Mouse (Mus musculus): ENCODE measurements at regions not wholly inside any gene's neighbourhood (a gene's known extent, or its start where the extent isn't known, plus 50 kb on each side); places are given as distances from the start of the nearest gene placed in this dataset.

GRCm38 (mm10) chr13:44243211-44243610 is 458.6 kb downstream of the Cd83 start:
- no peak for DNase-seq (ENCODE audit: low spot score)

- no peak for DNase-seq (ENCODE audit: low spot score)
These were observed 462.2 kb downstream of the Cd83 start for GRCm38 (mm10) chr13:44246714-44247251.

- no peak for DNase-seq (ENCODE audit: low spot score)
These were observed 463.3 kb downstream of the Cd83 start for GRCm38 (mm10) chr13:44247861-44248260.

- DNase-seq (ENCODE audit: low spot score), result no peak
These were observed 463.8 kb downstream of the Cd83 start for GRCm38 (mm10) chr13:44248401-44248800.

- DNase-seq (ENCODE audit: low spot score), result no peak
These were observed 464.5 kb downstream of the Cd83 start for GRCm38 (mm10) chr13:44249119-44249518.

GRCm38 (mm10) chr13:44250474-44251201 is 466.1 kb downstream of the Cd83 start:
- DNase-seq (ENCODE audit: low spot score), result no peak

- DNase-seq (ENCODE audit: low spot score), result no peak
These were observed 466.9 kb downstream of the Cd83 start for GRCm38 (mm10) chr13:44251503-44251902.

GRCm38 (mm10) chr13:44252496-44252895 is 467.9 kb downstream of the Cd83 start:
- no peak for DNase-seq (ENCODE audit: low spot score)

- DNase-seq (ENCODE audit: low spot score), result no peak
These were observed 470.9 kb upstream of the Jarid2 start for GRCm38 (mm10) chr13:44258422-44258821.

- no peak for DNase-seq (ENCODE audit: low spot score)
These were observed 469.2 kb upstream of the Jarid2 start for GRCm38 (mm10) chr13:44260039-44260438.

GRCm38 (mm10) chr13:44260637-44261333 is 468.5 kb upstream of the Jarid2 start:
- DNase-seq (ENCODE audit: low spot score), result no peak

- DNase-seq (ENCODE audit: low spot score), result no peak
These were observed 456.3 kb upstream of the Jarid2 start for GRCm38 (mm10) chr13:44272746-44273524.

GRCm38 (mm10) chr13:44277952-44278351 is 451.3 kb upstream of the Jarid2 start:
- DNase-seq (ENCODE audit: low spot score), result no peak

GRCm38 (mm10) chr13:44279036-44279435 is 450.2 kb upstream of the Jarid2 start:
- DNase-seq (ENCODE audit: low spot score), result no peak

GRCm38 (mm10) chr13:44280296-44280695 is 449.0 kb upstream of the Jarid2 start:
- DNase-seq (ENCODE audit: low spot score), result no peak

- no peak for DNase-seq (ENCODE audit: low spot score)
These were observed 447.5 kb upstream of the Jarid2 start for GRCm38 (mm10) chr13:44281796-44282195.

GRCm38 (mm10) chr13:44282306-44282705 is 447.0 kb upstream of the Jarid2 start:
- no peak for DNase-seq (ENCODE audit: low spot score)

GRCm38 (mm10) chr13:44282731-44283571 is 446.3 kb upstream of the Jarid2 start:
- DNase-seq (ENCODE audit: low spot score), result no peak

- no peak for DNase-seq (ENCODE audit: low spot score)
These were observed 443.4 kb upstream of the Jarid2 start for GRCm38 (mm10) chr13:44285881-44286280.

- DNase-seq (ENCODE audit: low spot score), result no peak
These were observed 439.1 kb upstream of the Jarid2 start for GRCm38 (mm10) chr13:44290199-44290598.

- DNase-seq (ENCODE audit: low spot score), result no peak
These were observed 436.7 kb upstream of the Jarid2 start for GRCm38 (mm10) chr13:44292476-44293056.

Data from lung, postnatal 25 days (tissue).